ENCODE assay signal across 7 mouse cellular contexts in the genomic region with DNA sequence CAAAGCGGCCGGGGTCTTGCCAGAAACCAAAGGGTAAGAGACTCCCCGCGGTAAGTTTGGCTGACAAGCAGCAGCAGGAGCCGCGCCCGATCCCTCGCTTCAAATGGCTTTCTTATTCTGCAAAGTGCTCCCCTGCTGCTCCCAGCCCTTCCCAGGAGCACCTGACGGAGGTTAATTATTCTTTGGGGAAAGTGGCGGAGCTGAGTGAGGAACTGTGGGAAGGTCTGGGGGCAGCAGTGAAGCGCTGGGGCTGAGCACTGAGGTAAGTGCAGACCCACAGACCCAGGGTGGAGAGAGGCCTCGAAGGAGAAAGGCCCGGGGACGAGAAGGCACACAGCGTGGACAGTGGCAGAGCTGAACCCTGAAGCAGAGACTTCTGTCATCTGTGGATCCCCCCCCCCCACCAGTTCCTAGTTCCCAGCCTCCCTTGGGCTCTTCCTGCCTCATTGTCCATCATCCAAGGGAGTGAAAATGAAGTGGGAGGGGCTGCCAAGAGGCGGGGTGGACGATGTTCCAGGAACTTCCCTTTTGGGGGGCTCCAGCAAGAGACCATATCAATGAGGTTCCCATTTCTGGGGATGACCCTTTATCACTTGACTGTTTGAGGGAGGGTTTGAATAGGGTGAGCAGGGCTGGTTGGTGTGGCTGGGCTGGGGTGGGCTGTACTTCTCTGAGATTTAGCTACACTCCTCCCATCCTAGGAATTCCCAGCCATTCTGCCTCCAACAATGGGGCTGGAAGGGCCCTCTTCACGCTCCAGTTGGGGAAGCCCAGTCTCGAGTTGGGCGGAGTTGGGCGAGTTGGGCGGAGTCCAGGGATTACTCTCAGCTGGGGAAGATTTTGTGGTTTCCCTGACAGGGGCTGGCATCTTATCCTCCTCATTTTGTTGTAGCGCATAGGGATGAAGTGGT. TPM values are rescaled to one million over a fixed set of nuclear protein-coding genes. Genes with fewer than 3 reads are reported as not detected.
DNase-seq lines count a peak whose midpoint lies in the region; ATAC-seq and TF ChIP-seq lines count a peak whose summit lies in the region.

No protein-coding gene starts in this region.

- H3K36me3 ChIP-seq in intestine, postnatal 0 days (ENCODE audit: control insufficient read depth, insufficient read depth) = no peaks in the 10 kb centered on the region
- no peaks in the 10 kb centered on the region for H3K36me3 ChIP-seq in midbrain, embryonic 12.5 days

- ATAC-seq in intestine, postnatal 0 days = no peak
- ATAC-seq in midbrain, embryonic 12.5 days (ENCODE audit: low FRiP score, low read depth) = 0 out of 2 replicates have a peak, but pooled peaks have one; percentile 44
- ATAC-seq in granulocyte monocyte progenitor cell, adult 5-6 weeks (replicated peaks; ENCODE audit: poor library complexity, severe bottlenecking) = no peak

- H3K4me2 ChIP-seq in intestine, postnatal 0 days (replicated peaks; ENCODE audit: low read depth) = peak overlapping the region; percentile 57
- H3K4me2 ChIP-seq in midbrain, embryonic 12.5 days (replicated peaks) = peak overlapping the region; percentile 52

- peak; percentile 6 for DNase-seq in NIH3T3 (ENCODE audit: low read depth)
- peak; percentile 68 for DNase-seq in embryo, embryonic 9.5 days (ENCODE audit: extremely low spot score)
- no peak for DNase-seq in MN1 (ENCODE audit: low spot score)
- DNase-seq in thymus, postnatal 14 days = no peak

- H3K4me1 ChIP-seq in intestine, postnatal 0 days (replicated peaks; ENCODE audit: control insufficient read depth, insufficient read depth, low read length) = 0 out of 2 replicates have a peak, but pooled peaks cover 2% of the 10 kb centered on the region
- H3K4me1 ChIP-seq in midbrain, embryonic 12.5 days = peaks cover 17% of the 10 kb centered on the region

- WGBS in intestine, postnatal 0 days = 22% methylated on average over 23 of the region's 23 CpGs
- WGBS in midbrain, embryonic 12.5 days = 3% methylated on average over 23 of the region's 23 CpGs

- TF ChIP-seq CTCF in intestine, postnatal 0 days (IDR thresholded peaks at IDR 0.05; ENCODE audit: low read depth) = no peak

- H3K4me3 ChIP-seq in intestine, postnatal 0 days (ENCODE audit: low read depth, low read length) = peak overlapping the region; percentile 11; the same call in 1 of the 2 replicates
- H3K4me3 ChIP-seq in midbrain, embryonic 12.5 days = peak overlapping the region; percentile 24

- no peaks in the 10 kb centered on the region for H3K9me3 ChIP-seq in intestine, postnatal 0 days (ENCODE audit: control insufficient read depth)
- peaks cover 7% of the 10 kb centered on the region; the same call in 1 of the 2 replicates for H3K9me3 ChIP-seq in midbrain, embryonic 12.5 days

- no peak overlapping the region for H3K27ac ChIP-seq in intestine, postnatal 0 days (ENCODE audit: low read depth, low read length)
- H3K27ac ChIP-seq in midbrain, embryonic 12.5 days (replicated peaks) = no peak overlapping the region

- no peaks in the 10 kb centered on the region for H3K27me3 ChIP-seq in intestine, postnatal 0 days (replicated peaks; ENCODE audit: control insufficient read depth, insufficient read depth, low read length)
- peaks cover 35% of the 10 kb centered on the region for H3K27me3 ChIP-seq in midbrain, embryonic 12.5 days

- H3K9ac ChIP-seq in intestine, postnatal 0 days (ENCODE audit: low read depth, low read length) = no peak overlapping the region
- H3K9ac ChIP-seq in midbrain, embryonic 12.5 days (replicated peaks) = peak overlapping the region; percentile 34

RNA-seq across cellular contexts. Expression of a gene that starts 59.4 kb away (rescaled TPM):
- 7.2 and 7.5 TPM in 2 replicates for polyA plus RNA-seq in intestine, postnatal 0 days (2015; fragmentation: Nextera tagmentation; extraction: Ambion mirVana)
- polyA plus RNA-seq in midbrain, embryonic 12.5 days (2016; fragmentation: Nextera tagmentation; extraction: Ambion mirVana) = 4.9 and 5.8 TPM in 2 replicates
- total RNA-seq in granulocyte monocyte progenitor cell, adult 5-6 weeks (2014; fragmentation: Nextera tagmentation) = 0.49 and 1.1 TPM in 2 replicates
- 0.72 and 2.2 TPM in 2 replicates for total RNA-seq in granulocyte monocyte progenitor cell, adult 5-6 weeks (2017)

Comparison
In these comparisons a context has a peak if more than half of its experiments do, and no peak if none do; other contexts are left out.
1. DNase-seq: peak in NIH3T3 (single experiment) and embryo, embryonic 9.5 days (single experiment); none in MN1 (single experiment) and thymus, postnatal 14 days (single experiment).